ENCODE assay signal across 19 mouse cellular contexts in the genomic region with DNA sequence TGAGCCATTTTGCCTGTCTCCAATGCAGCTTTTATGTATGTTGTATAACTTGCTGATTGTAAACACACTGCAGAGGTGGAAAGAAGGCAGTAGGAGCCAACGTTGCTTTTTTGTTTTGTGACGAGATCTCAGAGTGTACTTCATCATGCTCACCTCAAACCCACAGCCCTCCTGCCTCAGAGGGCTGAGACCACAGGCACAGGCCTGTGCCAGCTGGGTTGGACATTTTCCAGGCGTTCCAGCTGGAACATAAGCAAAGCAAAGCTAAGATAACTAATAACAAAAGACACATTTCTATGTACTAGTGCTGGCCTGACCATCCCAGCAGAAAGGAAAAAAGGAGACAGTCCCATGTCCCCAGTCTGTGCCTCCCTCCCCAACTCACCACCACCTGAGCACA. TPM values are rescaled to one million over a fixed set of nuclear protein-coding genes. Genes with fewer than 3 reads are reported as not detected.
DNase-seq lines count a peak whose midpoint lies in the region; ATAC-seq and TF ChIP-seq lines count a peak whose summit lies in the region.
"Had no signal": no experiment of that assay in that cellular context is flagged by ENCODE, and none has a peak within 500 bp of the region (broad histone marks: within the 10 kb centered on the region; RNA-seq: fewer than 3 reads in every experiment).

No protein-coding gene starts in this region.

- H3K36me3 ChIP-seq in heart, postnatal 0 days (replicated peaks; ENCODE audit: control insufficient read depth, insufficient read depth, low read length) = no peaks in the 10 kb centered on the region
- peaks cover 29% of the 10 kb centered on the region for H3K36me3 ChIP-seq in embryonic facial prominence, embryonic 14.5 days (ENCODE audit: control insufficient read depth, insufficient read depth, low read length)
- no peaks in the 10 kb centered on the region for H3K36me3 ChIP-seq in neural tube, embryonic 15.5 days
- H3K36me3 ChIP-seq: forebrain, embryonic 15.5 days had no signal

- WGBS in heart, postnatal 0 days = 27% methylated on average over 3 of the region's 3 CpGs
- WGBS in embryonic facial prominence, embryonic 14.5 days = 44% methylated on average over 3 of the region's 3 CpGs
- 60% methylated on average over 3 of the region's 3 CpGs for WGBS in neural tube, embryonic 15.5 days

- 0 out of 2 replicates have a peak overlapping the region, but pooled peaks have one; percentile 0 for H3K9ac ChIP-seq in heart, postnatal 0 days (replicated peaks; ENCODE audit: low read depth, low read length)
- H3K9ac ChIP-seq in embryonic facial prominence, embryonic 14.5 days (ENCODE audit: low read depth, low read length) = no peak overlapping the region
- no peak overlapping the region for H3K9ac ChIP-seq in neural tube, embryonic 15.5 days (replicated peaks)
- H3K9ac ChIP-seq: forebrain, embryonic 15.5 days; heart, embryonic 12.5 days; limb, embryonic 12.5 days; liver, embryonic 13.5 days had no signal

- no peak overlapping the region for H3K4me3 ChIP-seq in heart, postnatal 0 days (ENCODE audit: low read depth, low read length)
- H3K4me3 ChIP-seq in embryonic facial prominence, embryonic 14.5 days (ENCODE audit: low read depth, low read length) = no peak overlapping the region
- H3K4me3 ChIP-seq in neural tube, embryonic 15.5 days (replicated peaks) = no peak overlapping the region
- H3K4me3 ChIP-seq: forebrain, embryonic 15.5 days; heart, embryonic 12.5 days; limb, embryonic 12.5 days; liver, embryonic 13.5 days had no signal

- H3K27me3 ChIP-seq in heart, postnatal 0 days (ENCODE audit: control insufficient read depth, insufficient read depth, low read length) = no peaks in the 10 kb centered on the region
- no peaks in the 10 kb centered on the region for H3K27me3 ChIP-seq in embryonic facial prominence, embryonic 14.5 days (replicated peaks; ENCODE audit: control insufficient read depth, insufficient read depth, low read length)
- H3K27me3 ChIP-seq in neural tube, embryonic 15.5 days (replicated peaks) = no peaks in the 10 kb centered on the region
- H3K27me3 ChIP-seq: forebrain, embryonic 15.5 days; heart, embryonic 12.5 days; limb, embryonic 12.5 days; liver, embryonic 13.5 days had no signal

- no peak overlapping the region for H3K4me2 ChIP-seq in heart, postnatal 0 days (ENCODE audit: low read depth, low read length)
- no peak overlapping the region for H3K4me2 ChIP-seq in embryonic facial prominence, embryonic 14.5 days (ENCODE audit: low read depth, low read length)
- H3K4me2 ChIP-seq in neural tube, embryonic 15.5 days = no peak overlapping the region
- H3K4me2 ChIP-seq: forebrain, embryonic 15.5 days; heart, embryonic 12.5 days; limb, embryonic 12.5 days; liver, embryonic 13.5 days; midbrain, embryonic 11.5 days had no signal

- ATAC-seq in heart, postnatal 0 days (ENCODE audit: insufficient read depth, low read depth) = no peak
- no peak for ATAC-seq in embryonic facial prominence, embryonic 14.5 days (ENCODE audit: low read depth)
- no peak for ATAC-seq in neural tube, embryonic 15.5 days (ENCODE audit: low FRiP score)
- ATAC-seq: forebrain, embryonic 15.5 days had no signal

- no peak overlapping the region; the same call in 1 of the 2 replicates for H3K27ac ChIP-seq in heart, postnatal 0 days (ENCODE audit: low read depth)
- H3K27ac ChIP-seq in embryonic facial prominence, embryonic 14.5 days (replicated peaks; ENCODE audit: low read depth, low read length) = no peak overlapping the region; the same call in 1 of the 2 replicates
- H3K27ac ChIP-seq in neural tube, embryonic 15.5 days (replicated peaks) = no peak overlapping the region
- H3K27ac ChIP-seq: forebrain, embryonic 15.5 days; limb, embryonic 12.5 days; liver, embryonic 13.5 days had no signal

- DNase-seq in heart, postnatal 0 days (ENCODE audit: low spot score) = no peak
- DNase-seq in heart, adult 8-10 months (ENCODE audit: low spot score) = no peak
- DNase-seq in ovary, adult 18-20 months (ENCODE audit: low spot score) = peak; percentile 40
- no peak for DNase-seq in ovary, postnatal 10 days (ENCODE audit: low spot score)
- DNase-seq in embryonic facial prominence, embryonic 14.5 days (ENCODE audit: low spot score) = peak; percentile 49
- peak; percentile 48 to 75 for DNase-seq in lung, postnatal 4 days
- DNase-seq: adrenal gland, postnatal 36 days; cerebellum, adult 2 months; gastrocnemius, postnatal 36 days; kidney, adult 8-10 months; kidney, postnatal 25 days; liver, embryonic 13.5 days; spleen, adult 18-20 months; thymus, postnatal 25 days had no signal

- no peak for TF ChIP-seq EP300 in heart, postnatal 0 days (IDR thresholded peaks at IDR 0.05; ENCODE audit: low read depth)

- TF ChIP-seq CTCF in heart, postnatal 0 days (IDR thresholded peaks at IDR 0.05; ENCODE audit: low read depth) = no peak

- H3K9me3 ChIP-seq in heart, postnatal 0 days (replicated peaks; ENCODE audit: control insufficient read depth, low read length) = no peaks in the 10 kb centered on the region
- H3K9me3 ChIP-seq in embryonic facial prominence, embryonic 14.5 days (ENCODE audit: control insufficient read depth, low read length) = no peaks in the 10 kb centered on the region
- no peaks in the 10 kb centered on the region for H3K9me3 ChIP-seq in neural tube, embryonic 15.5 days (replicated peaks)
- H3K9me3 ChIP-seq: forebrain, embryonic 15.5 days; heart, embryonic 12.5 days; limb, embryonic 12.5 days; liver, embryonic 13.5 days had no signal

- no peaks in the 10 kb centered on the region for H3K4me1 ChIP-seq in heart, postnatal 0 days (ENCODE audit: control insufficient read depth, insufficient read depth)
- H3K4me1 ChIP-seq in embryonic facial prominence, embryonic 14.5 days (ENCODE audit: control insufficient read depth, insufficient read depth, low read length) = peaks cover 16% of the 10 kb centered on the region
- H3K4me1 ChIP-seq in neural tube, embryonic 15.5 days = no peaks in the 10 kb centered on the region
- H3K4me1 ChIP-seq: liver, embryonic 13.5 days had no signal

RNA-seq across cellular contexts. Expression of a gene that starts 36.3 kb away (rescaled TPM):
- 4.6 and 6.1 TPM in 2 replicates for total RNA-seq in heart, postnatal 0 days (2014; rRNA removed; ENCODE audit: low replicate concordance)
- 2.3 TPM in 2 replicates for polyA plus RNA-seq in heart, postnatal 0 days (2015; fragmentation: Nextera tagmentation; extraction: Ambion mirVana)
- total RNA-seq in heart, adult 8-10 months (2022) = 1 to 10 TPM; 4.4 to 5.3 (median 4.5) TPM
- 9.6 and 9.8 TPM in 2 replicates for polyA plus RNA-seq in embryonic facial prominence, embryonic 14.5 days (2014; fragmentation: Nextera tagmentation; extraction: Ambion mirVana)
- 2.2 and 3.1 TPM in 2 replicates for polyA plus RNA-seq in neural tube, embryonic 15.5 days (2015; fragmentation: Nextera tagmentation; extraction: Ambion mirVana)

RNA-seq across cellular contexts. Expression of a gene that starts 47.9 kb away (rescaled TPM):
- 33.8 and 69.5 TPM in 2 replicates for total RNA-seq in heart, postnatal 0 days (2014; rRNA removed; ENCODE audit: low replicate concordance)
- 14.1 and 16.1 TPM in 2 replicates for polyA plus RNA-seq in heart, postnatal 0 days (2015; fragmentation: Nextera tagmentation; extraction: Ambion mirVana)
- 10 to 100 TPM; 37.2 to 41.3 (median 39.1) TPM for total RNA-seq in heart, adult 8-10 months (2022)
- polyA plus RNA-seq in embryonic facial prominence, embryonic 14.5 days (2014; fragmentation: Nextera tagmentation; extraction: Ambion mirVana) = 57.4 and 60.0 TPM in 2 replicates
- 34.2 and 40.9 TPM in 2 replicates for polyA plus RNA-seq in neural tube, embryonic 15.5 days (2015; fragmentation: Nextera tagmentation; extraction: Ambion mirVana)

Comparison
In these comparisons a context has a peak if more than half of its experiments do, and no peak if none do; other contexts are left out.
1. DNase-seq: peak in ovary, adult 18-20 months (single experiment), embryonic facial prominence, embryonic 14.5 days (single experiment) and lung, postnatal 4 days (2 of 2); none in heart, postnatal 0 days (single experiment), heart, adult 8-10 months (single experiment) and ovary, postnatal 10 days (single experiment).